In the genomic region with DNA sequence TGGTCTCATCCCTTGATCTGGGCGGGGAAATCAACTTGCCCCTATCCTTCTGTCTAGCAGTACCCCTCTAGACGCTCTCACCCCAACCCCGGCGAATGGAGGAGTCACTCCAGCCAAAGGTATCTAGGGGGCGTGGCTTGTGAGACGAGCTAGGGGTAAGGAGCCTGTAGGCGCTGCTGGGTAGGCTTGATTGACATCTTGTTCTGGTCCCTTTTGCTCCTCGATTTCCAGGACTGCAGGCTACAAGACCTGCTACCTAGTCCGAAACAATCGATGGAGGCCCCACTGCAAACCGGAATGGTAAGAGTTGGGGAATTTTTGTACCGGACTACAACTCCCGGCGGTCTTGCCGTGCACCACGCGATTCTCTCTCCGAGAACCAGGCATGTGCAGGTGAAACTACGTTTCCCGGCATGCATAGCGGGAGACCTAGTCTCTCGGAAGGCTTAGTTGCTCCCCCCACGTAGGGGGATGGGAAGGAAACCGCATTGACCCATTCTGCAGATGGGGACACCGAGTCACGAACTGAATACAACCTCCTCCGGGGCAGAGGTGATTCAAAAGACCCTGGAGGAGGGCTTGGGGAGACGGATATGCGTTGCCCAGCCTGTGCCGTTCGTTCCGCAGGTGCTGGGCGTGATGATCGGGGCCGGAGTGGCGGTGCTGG, we compare ENCODE assay signal across 7 mouse cellular contexts. TPM values are rescaled to one million over a fixed set of nuclear protein-coding genes. Genes with fewer than 3 reads are reported as not detected.
DNase-seq lines count a peak whose midpoint lies in the region; ATAC-seq lines count a peak whose summit lies in the region.

No protein-coding gene starts in this region.

- WGBS in intestine, embryonic 16.5 days, result under 1% methylated on average over 36 of the region's 36 CpGs
- WGBS in midbrain, embryonic 11.5 days, result 2% methylated on average over 36 of the region's 36 CpGs

- H3K9ac ChIP-seq in intestine, embryonic 16.5 days (ENCODE audit: low read depth, low read length), result peak overlapping the region; percentile 77
- peak overlapping the region; percentile 68 for H3K9ac ChIP-seq in midbrain, embryonic 11.5 days (ENCODE audit: low read length)

- 0 out of 2 replicates have a peak, but pooled peaks cover 2% of the 10 kb centered on the region for H3K36me3 ChIP-seq in intestine, embryonic 16.5 days (ENCODE audit: control insufficient read depth, insufficient read depth, low read length)
- H3K36me3 ChIP-seq in midbrain, embryonic 11.5 days (ENCODE audit: control insufficient read depth, insufficient read depth, low read length), result peaks cover 3% of the 10 kb centered on the region; the same call in 1 of the 2 replicates

- ATAC-seq in intestine, embryonic 16.5 days, result peak; percentile 92
- ATAC-seq in midbrain, embryonic 11.5 days (ENCODE audit: low FRiP score), result peak; percentile 91

- intact Hi-C loops in left cerebral cortex, postnatal 36 days (cut with DNase I), result loop anchor here (10.0 kb wide), 1 partner anchor 242 kb away; a partner anchor contains a TSS

- peak overlapping the region; percentile 76 for H3K4me3 ChIP-seq in intestine, embryonic 16.5 days (ENCODE audit: low read length)
- peak overlapping the region; percentile 55 for H3K4me3 ChIP-seq in midbrain, embryonic 11.5 days (ENCODE audit: low read depth, low read length)

- peaks cover 4% of the 10 kb centered on the region; the same call in 1 of the 2 replicates for H3K4me1 ChIP-seq in intestine, embryonic 16.5 days (ENCODE audit: control insufficient read depth, insufficient read depth, low read length)
- H3K4me1 ChIP-seq in midbrain, embryonic 11.5 days (ENCODE audit: control insufficient read depth, insufficient read depth, low read length), result 0 out of 2 replicates have a peak, but pooled peaks cover 2% of the 10 kb centered on the region

- H3K27me3 ChIP-seq in intestine, embryonic 16.5 days (replicated peaks; ENCODE audit: control insufficient read depth, insufficient read depth, low read length), result no peaks in the 10 kb centered on the region
- no peaks in the 10 kb centered on the region for H3K27me3 ChIP-seq in midbrain, embryonic 11.5 days (ENCODE audit: control insufficient read depth, insufficient read depth, low read length)

- peak overlapping the region; percentile 88 for H3K27ac ChIP-seq in intestine, embryonic 16.5 days (ENCODE audit: low read length)
- no peak overlapping the region for H3K27ac ChIP-seq in midbrain, embryonic 11.5 days (ENCODE audit: low read depth, low read length)

- DNase-seq in adrenal gland, adult 8-10 months, result peak; percentile 94
- peak; percentile 91 for DNase-seq in embryo, embryonic 9.5 days (ENCODE audit: extremely low spot score)
- peak; percentile 69 to 91 for DNase-seq in gastrocnemius, postnatal 4 days (ENCODE audit: low spot score in 2 of 2)
- peak; percentile 96 to 97 for DNase-seq in left cerebral cortex, postnatal 36 days (ENCODE audit: low spot score in 2 of 2)
- peak; percentile 98 for DNase-seq in midbrain, embryonic 11.5 days (ENCODE audit: low spot score, missing footprints)
- DNase-seq in skeletal muscle tissue, adult 2 months (ENCODE audit: low read depth, low spot score), result peak; percentile 89

- no peaks in the 10 kb centered on the region for H3K9me3 ChIP-seq in intestine, embryonic 16.5 days (ENCODE audit: control insufficient read depth, low read length)
- no peaks in the 10 kb centered on the region for H3K9me3 ChIP-seq in midbrain, embryonic 11.5 days (ENCODE audit: control insufficient read depth, low read length)

- peak overlapping the region; percentile 91 for H3K4me2 ChIP-seq in intestine, embryonic 16.5 days (ENCODE audit: low read depth, low read length)
- H3K4me2 ChIP-seq in midbrain, embryonic 11.5 days, result peak overlapping the region; percentile 85

RNA-seq across cellular contexts. Expression of a gene that starts 1.4 kb away (rescaled TPM):
- total RNA-seq in adrenal gland, adult 8-10 months (2022), result 10 to 100 TPM; 49.3 to 73.9 (median 63.2) TPM
- total RNA-seq in gastrocnemius, postnatal 4 days (2021), result 10 to 100 TPM; 15.8 to 20.6 TPM
- polyA plus RNA-seq in intestine, embryonic 16.5 days (2015; fragmentation: Nextera tagmentation; extraction: Ambion mirVana), result 39.9 and 43.3 TPM in 2 replicates
- total RNA-seq in left cerebral cortex, postnatal 36 days (2021), result 10 to 100 TPM; 55.9 to 79.2 TPM
- 15.6 and 15.8 TPM in 2 replicates for polyA plus RNA-seq in midbrain, embryonic 11.5 days (2014; fragmentation: Nextera tagmentation; extraction: Ambion mirVana)

RNA-seq across cellular contexts. Expression of a gene that starts 16.3 kb away (rescaled TPM):
- 10 to 100 TPM; 45.0 to 82.0 (median 60.3) TPM for total RNA-seq in adrenal gland, adult 8-10 months (2022)
- 10 to 100 TPM; 22.8 to 26.7 TPM for total RNA-seq in gastrocnemius, postnatal 4 days (2021)
- 73.6 and 94.9 TPM in 2 replicates for polyA plus RNA-seq in intestine, embryonic 16.5 days (2015; fragmentation: Nextera tagmentation; extraction: Ambion mirVana)
- 10 to 100 TPM; 78.8 to 98.1 TPM for total RNA-seq in left cerebral cortex, postnatal 36 days (2021)
- 44.6 and 47.5 TPM in 2 replicates for polyA plus RNA-seq in midbrain, embryonic 11.5 days (2014; fragmentation: Nextera tagmentation; extraction: Ambion mirVana)

RNA-seq across cellular contexts. Expression of a gene that starts 23.6 kb away (rescaled TPM):
- total RNA-seq in adrenal gland, adult 8-10 months (2022), result 10 to 100 TPM; 20.6 to 22.9 (median 21.7) TPM
- total RNA-seq in gastrocnemius, postnatal 4 days (2021), result 10 to 100 TPM; 22.3 to 23.6 TPM
- 30.3 and 31.4 TPM in 2 replicates for polyA plus RNA-seq in intestine, embryonic 16.5 days (2015; fragmentation: Nextera tagmentation; extraction: Ambion mirVana)
- 10 to 100 TPM; 28.7 to 30.8 TPM for total RNA-seq in left cerebral cortex, postnatal 36 days (2021)
- polyA plus RNA-seq in midbrain, embryonic 11.5 days (2014; fragmentation: Nextera tagmentation; extraction: Ambion mirVana), result 30.2 and 31.3 TPM in 2 replicates

RNA-seq across cellular contexts. Expression of a gene that starts 45.9 kb away (rescaled TPM):
- total RNA-seq in adrenal gland, adult 8-10 months (2022), result under 1 TPM in 2 of 4 experiments, not detected in 2; 0.28 to 0.46 TPM
- under 1 TPM in 1 of 2 experiments, not detected in 1; 0.16 TPM for total RNA-seq in gastrocnemius, postnatal 4 days (2021)
- not detected in 2 replicates for polyA plus RNA-seq in intestine, embryonic 16.5 days (2015; fragmentation: Nextera tagmentation; extraction: Ambion mirVana)
- total RNA-seq in left cerebral cortex, postnatal 36 days (2021), result under 1 TPM in 1 of 2 experiments, not detected in 1; 0.61 TPM
- polyA plus RNA-seq in midbrain, embryonic 11.5 days (2014; fragmentation: Nextera tagmentation; extraction: Ambion mirVana), result 0.23 TPM in 1 of 2 replicates, not detected in the other

RNA-seq across cellular contexts. Expression of a gene that starts 49.1 kb away (rescaled TPM):
- total RNA-seq in adrenal gland, adult 8-10 months (2022), result 10 to 100 TPM; 10.4 to 20.2 (median 12.1) TPM
- 1 to 10 TPM; 3.1 to 5.9 TPM for total RNA-seq in gastrocnemius, postnatal 4 days (2021)
- 17.4 and 17.9 TPM in 2 replicates for polyA plus RNA-seq in intestine, embryonic 16.5 days (2015; fragmentation: Nextera tagmentation; extraction: Ambion mirVana)
- total RNA-seq in left cerebral cortex, postnatal 36 days (2021), result 1 to 10 TPM in 1 of 2 experiments, under 1 TPM in 1; 0.54 to 1.3 TPM
- polyA plus RNA-seq in midbrain, embryonic 11.5 days (2014; fragmentation: Nextera tagmentation; extraction: Ambion mirVana), result 1.8 and 2.8 TPM in 2 replicates
